Mouse (Mus musculus): ENCODE measurements around the gene Scg2.

- TF ChIP-seq CTCF (conservative IDR thresholded peaks at IDR 0.05; ENCODE audit: low read length) = no peak
- no peak for TF ChIP-seq POU5F1 (IDR thresholded peaks at IDR 0.05; ENCODE audit: borderline replicate concordance, low read length)
Observed at GRCm38 (mm10) chr1:79437755-79438154, 2.2 kb downstream of the Scg2 start.

Data from E14TG2a.4 (cell line).